Mouse (Mus musculus) intestine, embryonic 15.5 days (tissue): ENCODE results near the gene Bckdhb. TPM values are rescaled to one million over a fixed set of nuclear protein-coding genes. Genes with fewer than 3 reads are reported as not detected.

Experiments
- ATAC-seq: fragments of 200-750 bp; cut with Nextera tagmentation; 2 replicates; pipeline ENCODE4 v1.8.0; 2017; ENCODE audit warnings: moderate TSS enrichment, moderate library complexity
- H3K27ac ChIP-seq: fragments of 300-500 bp; sonication (generic); 2 replicates; pipeline ENCODE4 v1.5.1; 2015; ENCODE audit warnings: mild to moderate bottlenecking, inconsistent platforms
- H3K27me3 ChIP-seq: fragments of 300-500 bp; sonication (generic); replicated peaks from 2 replicates; pipeline ENCODE4 v1.6.1; 2015; ENCODE audit warnings: inconsistent platforms
- H3K36me3 ChIP-seq: fragments of 300-500 bp; sonication (generic); 2 replicates; pipeline ENCODE4 v1.6.1; 2015; ENCODE audit warnings: inconsistent platforms
- H3K4me1 ChIP-seq: fragments of 300-500 bp; sonication (generic); replicated peaks from 2 replicates; pipeline ENCODE4 v1.6.1; 2015; ENCODE audit warnings: inconsistent platforms
- H3K4me2 ChIP-seq: fragments of 300-500 bp; sonication (generic); replicated peaks from 2 replicates; pipeline ENCODE4 v1.6.1; 2015; ENCODE audit warnings: mild to moderate bottlenecking, inconsistent platforms
- H3K4me3 ChIP-seq: fragments of 300-500 bp; sonication (generic); replicated peaks from 2 replicates; pipeline ENCODE4 v1.5.1; 2015; ENCODE audit warnings: inconsistent platforms
- H3K9ac ChIP-seq: fragments of 300-500 bp; sonication (generic); 2 replicates; pipeline ENCODE4 v1.6.1; 2015; ENCODE audit warnings: inconsistent platforms
- H3K9me3 ChIP-seq: fragments of 300-500 bp; sonication (generic); 2 replicates; pipeline ENCODE4 v1.6.1; 2016; ENCODE audit warnings: inconsistent platforms
- WGBS: fragments of 180-500 bp; shearing (Covaris S2); methylation state at CpG from one replicate; pipeline ENCODE4 v1.1.7; 2015; 5-methylcytosine and 5-hydroxymethylcytosine counted together
- polyA plus RNA-seq: library from polyadenylated mRNA; unstranded; fragments of >200 nt; fragmentation: Nextera tagmentation; extraction: Ambion mirVana; gene quantifications from 2 replicates; pipeline ENCODE4 v1.2.1, GENCODE M21; 2015

Gene Bckdhb
- polyA plus RNA-seq, 1 experiment from 2014 or later = 39.5 TPM

- Histone ChIP-seq H3K4me2 (no peak overlapping the region), H3K4me1 (no peaks in the 10 kb centered on the region), H3K27ac (no peak overlapping the region), H3K9me3 (no peaks in the 10 kb centered on the region), H3K36me3 (no peaks in the 10 kb centered on the region), H3K4me3 (no peak overlapping the region), H3K9ac (no peak overlapping the region), H3K27me3 (no peaks in the 10 kb centered on the region)
- ATAC-seq = no peak
- 79% methylated on average over 1 of the region's 1 CpGs for WGBS
Observed at GRCm38 (mm10) chr9:84037224-84037623, 112.3 kb downstream of the Bckdhb start.

- no peak for ATAC-seq
- H3K9me3 ChIP-seq = no peaks in the 10 kb centered on the region
- 80% methylated on average over 4 of the region's 4 CpGs for WGBS
- H3K9ac ChIP-seq = no peak overlapping the region
- no peak overlapping the region for H3K4me2 ChIP-seq
- H3K4me3 ChIP-seq = no peak overlapping the region
- H3K27me3 ChIP-seq = no peaks in the 10 kb centered on the region
- H3K36me3 ChIP-seq = no peaks in the 10 kb centered on the region
- H3K4me1 ChIP-seq = no peaks in the 10 kb centered on the region
- no peak overlapping the region for H3K27ac ChIP-seq
Observed at GRCm38 (mm10) chr9:84038946-84039345, 114.0 kb downstream of the Bckdhb start.

GRCm38 (mm10) chr9:84040376-84040775 lies 115.4 kb downstream of the Bckdhb start:
- Histone ChIP-seq H3K9me3 (no peaks in the 10 kb centered on the region), H3K36me3 (no peaks in the 10 kb centered on the region), H3K27me3 (no peaks in the 10 kb centered on the region), H3K27ac (no peak overlapping the region), H3K4me3 (no peak overlapping the region), H3K9ac (no peak overlapping the region), H3K4me2 (no peak overlapping the region), H3K4me1 (no peaks in the 10 kb centered on the region)
- 64% methylated on average over 2 of the region's 2 CpGs for WGBS
- ATAC-seq = no peak

- peak; percentile 39; the same call in 1 of the 2 replicates for ATAC-seq
- Histone ChIP-seq H3K4me3 (no peak overlapping the region), H3K27ac (no peak overlapping the region), H3K4me2 (no peak overlapping the region), H3K9ac (no peak overlapping the region), H3K4me1 (no peaks in the 10 kb centered on the region), H3K9me3 (no peaks in the 10 kb centered on the region), H3K36me3 (no peaks in the 10 kb centered on the region), H3K27me3 (no peaks in the 10 kb centered on the region)
- 80% methylated on average over 4 of the region's 4 CpGs for WGBS
Observed at GRCm38 (mm10) chr9:84041631-84042277, 116.8 kb downstream of the Bckdhb start.

- Histone ChIP-seq H3K27ac (no peak overlapping the region), H3K27me3 (no peaks in the 10 kb centered on the region), H3K36me3 (no peaks in the 10 kb centered on the region), H3K9ac (no peak overlapping the region), H3K9me3 (no peaks in the 10 kb centered on the region), H3K4me2 (no peak overlapping the region), H3K4me1 (no peaks in the 10 kb centered on the region), H3K4me3 (no peak overlapping the region)
- ATAC-seq = no peak
- WGBS = 73% methylated on average over 3 of the region's 3 CpGs
Observed at GRCm38 (mm10) chr9:84042539-84042938, 117.6 kb downstream of the Bckdhb start.

GRCm38 (mm10) chr9:84044136-84044535 lies 119.2 kb downstream of the Bckdhb start:
- H3K4me3 ChIP-seq = no peak overlapping the region
- 95% methylated on average over 6 of the region's 6 CpGs for WGBS
- no peak overlapping the region for H3K27ac ChIP-seq
- no peak for ATAC-seq
- no peaks in the 10 kb centered on the region for H3K9me3 ChIP-seq
- no peaks in the 10 kb centered on the region for H3K4me1 ChIP-seq
- H3K36me3 ChIP-seq = no peaks in the 10 kb centered on the region
- no peaks in the 10 kb centered on the region for H3K27me3 ChIP-seq
- no peak overlapping the region for H3K4me2 ChIP-seq
- no peak overlapping the region for H3K9ac ChIP-seq

GRCm38 (mm10) chr9:84045632-84046031 lies 120.7 kb downstream of the Bckdhb start:
- Histone ChIP-seq H3K9me3 (no peaks in the 10 kb centered on the region), H3K4me3 (no peak overlapping the region), H3K4me2 (no peak overlapping the region), H3K36me3 (no peaks in the 10 kb centered on the region), H3K4me1 (no peaks in the 10 kb centered on the region), H3K27ac (no peak overlapping the region), H3K9ac (no peak overlapping the region), H3K27me3 (no peaks in the 10 kb centered on the region)
- no peak for ATAC-seq
- WGBS = 93% methylated on average over 2 of the region's 2 CpGs

- no peaks in the 10 kb centered on the region for H3K4me1 ChIP-seq
- H3K9ac ChIP-seq = no peak overlapping the region
- H3K4me3 ChIP-seq = no peak overlapping the region
- no peak overlapping the region for H3K4me2 ChIP-seq
- 88% methylated on average over 12 of the region's 12 CpGs for WGBS
- H3K36me3 ChIP-seq = no peaks in the 10 kb centered on the region
- H3K9me3 ChIP-seq = no peaks in the 10 kb centered on the region
- no peak for ATAC-seq
- H3K27me3 ChIP-seq = no peaks in the 10 kb centered on the region
- no peak overlapping the region for H3K27ac ChIP-seq
Observed at GRCm38 (mm10) chr9:84046334-84046733, 121.4 kb downstream of the Bckdhb start.

- Histone ChIP-seq H3K9ac (no peak overlapping the region), H3K4me2 (no peak overlapping the region), H3K27ac (no peak overlapping the region), H3K4me3 (no peak overlapping the region), H3K9me3 (no peaks in the 10 kb centered on the region), H3K4me1 (no peaks in the 10 kb centered on the region), H3K36me3 (no peaks in the 10 kb centered on the region), H3K27me3 (no peaks in the 10 kb centered on the region)
- no peak for ATAC-seq
- whole genome bisulfite sequencing = 76% methylated on average over 4 of the region's 4 CpGs
Observed at GRCm38 (mm10) chr9:84046961-84047360, 122.0 kb downstream of the Bckdhb start.

GRCm38 (mm10) chr9:84047436-84047835 lies 122.5 kb downstream of the Bckdhb start:
- Histone ChIP-seq H3K4me3 (no peak overlapping the region), H3K36me3 (no peaks in the 10 kb centered on the region), H3K9ac (no peak overlapping the region), H3K4me1 (no peaks in the 10 kb centered on the region), H3K9me3 (no peaks in the 10 kb centered on the region), H3K4me2 (no peak overlapping the region), H3K27ac (no peak overlapping the region), H3K27me3 (no peaks in the 10 kb centered on the region)
- WGBS = 72% methylated on average over 3 of the region's 3 CpGs
- ATAC-seq = no peak

GRCm38 (mm10) chr9:84049142-84049541 lies 124.2 kb downstream of the Bckdhb start:
- Histone ChIP-seq H3K27ac (no peak overlapping the region), H3K4me1 (no peaks in the 10 kb centered on the region), H3K9ac (no peak overlapping the region), H3K4me2 (no peak overlapping the region), H3K27me3 (no peaks in the 10 kb centered on the region), H3K4me3 (no peak overlapping the region), H3K36me3 (no peaks in the 10 kb centered on the region), H3K9me3 (no peaks in the 10 kb centered on the region)
- ATAC-seq = peak; percentile 82
- WGBS = 37% methylated on average over 1 of the region's 1 CpGs

GRCm38 (mm10) chr9:84050867-84051635 lies 126.1 kb downstream of the Bckdhb start:
- no peaks in the 10 kb centered on the region for H3K27me3 ChIP-seq
- H3K36me3 ChIP-seq = no peaks in the 10 kb centered on the region
- no peaks in the 10 kb centered on the region for H3K9me3 ChIP-seq
- H3K9ac ChIP-seq = no peak overlapping the region
- 90% methylated on average over 18 of the region's 18 CpGs for WGBS
- no peak overlapping the region for H3K4me3 ChIP-seq
- ATAC-seq = no peak
- H3K4me1 ChIP-seq = no peaks in the 10 kb centered on the region
- H3K4me2 ChIP-seq = no peak overlapping the region
- H3K27ac ChIP-seq = no peak overlapping the region
